Mouse (Mus musculus) heart, postnatal 25 days (tissue): ENCODE data around the gene Lgals9. TPM values are rescaled to one million over a fixed set of nuclear protein-coding genes. Genes with fewer than 3 reads are reported as not detected.

Experiments
- DNase-seq: peaks from one replicate; pipeline ENCODE4 v3.0.0; 2022; ENCODE audit warnings: low spot score
- intact Hi-C: fragments of 180-260 bp; cut with DNase I; formaldehyde crosslinking; loops from one replicate; pipeline ENCODE4 v1.15.1; 2025
- total RNA-seq, 2 experiments: library from RNA; stranded (reverse); gene quantifications; 2 replicates each; pipeline ENCODE4 v1.2.3; 2021

Gene Lgals9
- total RNA-seq, 2 experiments from 2014 or later, result 24.0 to 25.3 TPM

GRCm38 (mm10) chr11:78934727-78935126 is 50.0 kb downstream of the Lgals9 start:
- DNase-seq, result no peak
- intact Hi-C loops, result no loop called here

GRCm38 (mm10) chr11:78934307-78934706 is 50.4 kb downstream of the Lgals9 start:
- no peak for DNase-seq
- intact Hi-C loops, result no loop called here

GRCm38 (mm10) chr11:78929345-78929744 is 55.4 kb downstream of the Lgals9 start:
- peak; percentile 64 for DNase-seq
- intact Hi-C loops, result loop anchor here (10.0 kb wide), 1 partner anchor 375 kb away; the partner anchor contains the start of gene Tmem97

GRCm38 (mm10) chr11:78924916-78925315 is 59.8 kb downstream of the Lgals9 start:
- no peak for DNase-seq
- intact Hi-C loops, result loop anchor here (2.0 to 10.0 kb wide), 2 partner anchors 32 to 370 kb away; partner anchors contain the start of gene Tmem97

GRCm38 (mm10) chr11:78924111-78924510 is 60.6 kb downstream of the Lgals9 start:
- intact Hi-C loops, result loop anchor here (2.0 to 10.0 kb wide), 2 partner anchors 33 to 369 kb away; partner anchors contain the start of gene Tmem97

GRCm38 (mm10) chr11:78922678-78923407 is 61.9 kb downstream of the Lgals9 start:
- DNase-seq, result no peak
- intact Hi-C loops, result loop anchor here (1.0 to 10.0 kb wide), 2 partner anchors 67 to 368 kb away; partner anchors contain the start of gene Tmem97

More at GRCm38 (mm10) chr11:78924111-78924510, 60.6 kb downstream of the Lgals9 start:
- no peak for DNase-seq

- no peak for DNase-seq
- intact Hi-C loops, result loop anchor here (10.0 kb wide), 1 partner anchor 366 kb away; the partner anchor contains the start of gene Tmem97
Observed at GRCm38 (mm10) chr11:78920411-78920939, 64.3 kb downstream of the Lgals9 start, which contains the start of gene Nos2. Gene Nos2 (plus strand): TSS chr11:78920787.

- intact Hi-C loops, result loop anchor here (10.0 kb wide), 1 partner anchor 365 kb away; the partner anchor contains the start of gene Tmem97
- no peak for DNase-seq
Observed at GRCm38 (mm10) chr11:78919745-78920144, 65.0 kb downstream of the Lgals9 start.

- DNase-seq, result no peak
- intact Hi-C loops, result no loop called here
Observed at GRCm38 (mm10) chr11:78916410-78916809, 68.3 kb downstream of the Lgals9 start.

- intact Hi-C loops, result no loop called here
- DNase-seq, result no peak
Observed at GRCm38 (mm10) chr11:78915473-78915872, 69.3 kb downstream of the Lgals9 start.

Other genes starting within 250 kb of the Lgals9 start
- gene Ccnq, start 233.2 kb downstream of the Lgals9 start, total RNA-seq, result 10 to 100 TPM; 12.7 to 16.7 TPM
- gene Lyrm9, start 158.4 kb downstream of the Lgals9 start, total RNA-seq, result 10 to 100 TPM; 32.5 to 39.6 TPM
- 1 to 10 TPM; 5.2 to 6.8 TPM for gene Nos2, start 64.2 kb downstream of the Lgals9 start, total RNA-seq
- 1 to 10 TPM; 7.3 TPM for gene Ksr1, start 161.5 kb upstream of the Lgals9 start, total RNA-seq